Comparison of ENCODE assay signal across 8 mouse cellular contexts in genomic region chr17:15380641-15381051, GRCm38 (mm10). TPM values are rescaled to one million over a fixed set of nuclear protein-coding genes. Genes with fewer than 3 reads are reported as not detected.
A peak's percentile ranks its signal among the peaks of the same experiment; 100 is the strongest.
DNase-seq lines count a peak whose midpoint lies in the region; TF ChIP-seq lines count a peak whose summit lies in the region.

No protein-coding gene starts in this region.

- peaks cover 10% of the 10 kb centered on the region for H3K4me1 ChIP-seq in thymus, adult 2 months (replicated peaks; ENCODE audit: control insufficient read depth, insufficient read depth, low read length)

- 4% methylated on average over 27 of the region's 27 CpGs for WGBS in thymus, adult 2 months

- intact Hi-C loops in heart, postnatal 10 days (cut with DNase I), result no loop called here

- peak; percentile 28 for DNase-seq in thymus, adult 2 months
- DNase-seq in thymus, postnatal 10 days (ENCODE audit: low spot score in 2 of 2), result no peak
- peak; percentile 76 for DNase-seq in embryo, embryonic 10 days (ENCODE audit: low spot score)
- peak; percentile 22 to 33 for DNase-seq in heart, postnatal 10 days
- peak; percentile 74 to 79 for DNase-seq in kidney, postnatal 25 days
- peak; percentile 53 to 58 for DNase-seq in lung, postnatal 4 days
- peak; percentile 45 for DNase-seq in splenic B cell, adult 2 months (ENCODE audit: low read depth, low spot score)
- no peak for DNase-seq in cerebellum, postnatal 14 days

- H3K27ac ChIP-seq in thymus, adult 2 months (ENCODE audit: control insufficient read depth, insufficient read depth, low read length), result no peak overlapping the region

- no peaks in the 10 kb centered on the region for H3K36me3 ChIP-seq in thymus, adult 2 months (ENCODE audit: control insufficient read depth, insufficient read depth, low read length)
- no peaks in the 10 kb centered on the region for H3K36me3 ChIP-seq in splenic B cell, adult 2 months (ENCODE audit: control insufficient read depth, insufficient read depth, low read length, poor library complexity, severe bottlenecking)

- H3K4me3 ChIP-seq in thymus, adult 2 months (ENCODE audit: control insufficient read depth, insufficient read depth, low read length), result peak overlapping the region; percentile 7; the same call in 1 of the 2 replicates

- no peak for TF ChIP-seq POLR2A in thymus, adult 2 months (IDR thresholded peaks at IDR 0.05; ENCODE audit: control insufficient read depth, extremely low read depth, insufficient read depth, low read length, poor library complexity)

- no peak for TF ChIP-seq CTCF in thymus, adult 2 months (IDR thresholded peaks at IDR 0.05; ENCODE audit: borderline replicate concordance, control insufficient read depth, extremely low read depth, insufficient read depth, low read length, poor library complexity)

- peaks cover 26% of the 10 kb centered on the region for H3K27me3 ChIP-seq in thymus, adult 2 months (ENCODE audit: control insufficient read depth, insufficient read depth, low read length)
- H3K27me3 ChIP-seq in splenic B cell, adult 2 months (ENCODE audit: control insufficient read depth, insufficient read depth, low read length, poor library complexity, severe bottlenecking), result peaks cover 1% of the 10 kb centered on the region; the same call in 1 of the 2 replicates

RNA-seq across cellular contexts. Expression of gene Dll1, which starts 4.0 kb away (rescaled TPM):
- polyA plus RNA-seq in thymus, adult 2 months (2012; rRNA removed), result 5.8 and 9.8 TPM in 2 replicates
- total RNA-seq in heart, postnatal 10 days (2021), result 1 to 10 TPM; 8.4 to 8.5 TPM

RNA-seq across cellular contexts. Expression of gene Fam120b, which starts 15.4 kb away (rescaled TPM):
- polyA plus RNA-seq in thymus, adult 2 months (2012; rRNA removed), result 13.0 and 13.2 TPM in 2 replicates
- 10 to 100 TPM; 10.8 to 11.5 TPM for total RNA-seq in heart, postnatal 10 days (2021)

Comparison
In these comparisons a context has a peak if more than half of its experiments do, and no peak if none do; other contexts are left out.
1. DNase-seq: peak in thymus, adult 2 months (single experiment), embryo, embryonic 10 days (single experiment), heart, postnatal 10 days (2 of 2), kidney, postnatal 25 days (2 of 2), lung, postnatal 4 days (2 of 2) and splenic B cell, adult 2 months (single experiment); none in thymus, postnatal 10 days (0 of 2) and cerebellum, postnatal 14 days (0 of 2).